Comparison of ENCODE assay signal across 17 mouse cellular contexts in genomic region chr15:101160128-101160527, GRCm38 (mm10). TPM values are rescaled to one million over a fixed set of nuclear protein-coding genes. Genes with fewer than 3 reads are reported as not detected.
DNase-seq lines count a peak whose midpoint lies in the region; ATAC-seq and TF ChIP-seq lines count a peak whose summit lies in the region.
"Had no signal": no experiment of that assay in that cellular context is flagged by ENCODE, and none has a peak within 500 bp of the region (broad histone marks: within the 10 kb centered on the region; RNA-seq: fewer than 3 reads in every experiment).

No protein-coding gene starts in this region.

- TF ChIP-seq CTCF in layer of hippocampus, adult 2 months (conservative IDR thresholded peaks at IDR 0.05) = no peak

- WGBS in forebrain, embryonic 15.5 days = 26% methylated on average over 1 of the region's 1 CpGs
- WGBS in liver, embryonic 12.5 days (ENCODE audit: insufficient replicate concordance) = 5% methylated on average over 1 of the region's 1 CpGs
- WGBS in neural tube, embryonic 15.5 days = 11% methylated on average over 1 of the region's 1 CpGs
- 5% methylated on average over 1 of the region's 1 CpGs for WGBS in heart, embryonic 11.5 days (ENCODE audit: insufficient replicate concordance)

- peak overlapping the region; percentile 87; the same call in 1 of the 2 replicates for H3K27ac ChIP-seq in layer of hippocampus, adult 2 months
- peak overlapping the region; percentile 82 for H3K27ac ChIP-seq in forebrain, embryonic 15.5 days (replicated peaks)
- no peak overlapping the region; the same call in 1 of the 2 replicates for H3K27ac ChIP-seq in liver, embryonic 12.5 days
- H3K27ac ChIP-seq in neural tube, embryonic 15.5 days (replicated peaks) = peak overlapping the region; percentile 29; the same call in 1 of the 2 replicates
- no peak overlapping the region for H3K27ac ChIP-seq in heart, embryonic 11.5 days (ENCODE audit: low read depth, low read length)

- no peaks in the 10 kb centered on the region for H3K9me3 ChIP-seq in forebrain, embryonic 15.5 days
- H3K9me3 ChIP-seq in liver, embryonic 12.5 days (replicated peaks) = no peaks in the 10 kb centered on the region; the same call in 1 of the 2 replicates
- H3K9me3 ChIP-seq in neural tube, embryonic 15.5 days (replicated peaks) = no peaks in the 10 kb centered on the region
- no peaks in the 10 kb centered on the region; the same call in 1 of the 2 replicates for H3K9me3 ChIP-seq in heart, embryonic 11.5 days (replicated peaks; ENCODE audit: control insufficient read depth, low read length)

- no peak overlapping the region for H3K4me3 ChIP-seq in layer of hippocampus, adult 2 months
- H3K4me3 ChIP-seq in forebrain, embryonic 15.5 days = no peak overlapping the region
- H3K4me3 ChIP-seq in liver, embryonic 12.5 days = no peak overlapping the region
- no peak overlapping the region for H3K4me3 ChIP-seq in neural tube, embryonic 15.5 days (replicated peaks)
- no peak overlapping the region for H3K4me3 ChIP-seq in heart, embryonic 11.5 days (ENCODE audit: low read depth, low read length)

- H3K4me1 ChIP-seq in forebrain, embryonic 15.5 days = peaks cover 50% of the 10 kb centered on the region
- H3K4me1 ChIP-seq in liver, embryonic 12.5 days = peaks cover 22% of the 10 kb centered on the region
- peaks cover 31% of the 10 kb centered on the region for H3K4me1 ChIP-seq in neural tube, embryonic 15.5 days
- peaks cover 8% of the 10 kb centered on the region for H3K4me1 ChIP-seq in heart, embryonic 11.5 days (ENCODE audit: control insufficient read depth, insufficient read depth, low read length)

- H3K9ac ChIP-seq in forebrain, embryonic 15.5 days (replicated peaks) = no peak overlapping the region
- no peak overlapping the region for H3K9ac ChIP-seq in liver, embryonic 12.5 days
- no peak overlapping the region for H3K9ac ChIP-seq in neural tube, embryonic 15.5 days (replicated peaks)
- no peak overlapping the region for H3K9ac ChIP-seq in heart, embryonic 11.5 days (ENCODE audit: low read depth, low read length)

- no peaks in the 10 kb centered on the region for H3K27me3 ChIP-seq in forebrain, embryonic 15.5 days
- peaks cover 4% of the 10 kb centered on the region; the same call in 1 of the 2 replicates for H3K27me3 ChIP-seq in liver, embryonic 12.5 days (replicated peaks)
- no peaks in the 10 kb centered on the region for H3K27me3 ChIP-seq in neural tube, embryonic 15.5 days (replicated peaks)
- peaks cover 5% of the 10 kb centered on the region; the same call in 1 of the 2 replicates for H3K27me3 ChIP-seq in heart, embryonic 11.5 days (ENCODE audit: control insufficient read depth, insufficient read depth, low read length)

- peak overlapping the region; percentile 1; the same call in 1 of the 2 replicates for H3K4me2 ChIP-seq in forebrain, embryonic 15.5 days (replicated peaks)
- H3K4me2 ChIP-seq in liver, embryonic 12.5 days = peak overlapping the region; percentile 5; the same call in 1 of the 2 replicates
- peak overlapping the region; percentile 7; the same call in 1 of the 2 replicates for H3K4me2 ChIP-seq in neural tube, embryonic 15.5 days
- no peak overlapping the region for H3K4me2 ChIP-seq in heart, embryonic 11.5 days

- H3K36me3 ChIP-seq in forebrain, embryonic 15.5 days = no peaks in the 10 kb centered on the region
- H3K36me3 ChIP-seq in liver, embryonic 12.5 days = no peaks in the 10 kb centered on the region
- H3K36me3 ChIP-seq in neural tube, embryonic 15.5 days = no peaks in the 10 kb centered on the region
- H3K36me3 ChIP-seq in heart, embryonic 11.5 days (ENCODE audit: control insufficient read depth, insufficient read depth, low read length) = no peaks in the 10 kb centered on the region

- no peak for DNase-seq in layer of hippocampus, adult 2 months (ENCODE audit: low spot score in 2 of 2)
- DNase-seq in layer of hippocampus, postnatal 36 days = no peak
- DNase-seq in heart, adult 18-20 months = no peak
- DNase-seq in adrenal gland, postnatal 36 days = no peak
- DNase-seq: cerebellum, adult 9-10 months; heart, postnatal 10 days; lung, adult 18-20 months; thymus, adult 2 months had no signal

- ATAC-seq in forebrain, embryonic 15.5 days (replicated peaks) = no peak
- ATAC-seq in liver, embryonic 12.5 days = no peak
- ATAC-seq in neural tube, embryonic 15.5 days (ENCODE audit: low FRiP score) = 0 out of 2 replicates have a peak, but pooled peaks have one; percentile 8
- no peak for ATAC-seq in heart, embryonic 11.5 days (replicated peaks; ENCODE audit: insufficient number of reproducible peaks, low FRiP score, low TSS enrichment)
- ATAC-seq: intestine, postnatal 0 days had no signal

RNA-seq across cellular contexts. Expression of gene Acvr1b, which starts 13.7 kb away (rescaled TPM):
- 10 to 100 TPM; 85.1 to 87.8 TPM for total RNA-seq in layer of hippocampus, adult 2 months (2021)
- total RNA-seq in layer of hippocampus, postnatal 36 days (2021) = 10 to 100 TPM; 85.2 to 88.5 TPM
- 22.6 and 22.8 TPM in 2 replicates for polyA plus RNA-seq in forebrain, embryonic 15.5 days (2015; fragmentation: Nextera tagmentation; extraction: Ambion mirVana)
- polyA plus RNA-seq in liver, embryonic 12.5 days (2016; fragmentation: Nextera tagmentation; extraction: Ambion mirVana) = 1.9 and 2.2 TPM in 2 replicates
- polyA plus RNA-seq in neural tube, embryonic 15.5 days (2015; fragmentation: Nextera tagmentation; extraction: Ambion mirVana) = 19.3 and 23.1 TPM in 2 replicates
- 8.0 and 8.9 TPM in 2 replicates for polyA plus RNA-seq in heart, embryonic 11.5 days (2014; fragmentation: Nextera tagmentation; extraction: Ambion mirVana)
- total RNA-seq in heart, adult 18-20 months (2021) = 10 to 100 TPM in 1 of 2 experiments, 1 to 10 TPM in 1; 9.8 to 10.3 TPM
- 1 to 10 TPM; 8.5 to 9.3 TPM for total RNA-seq in adrenal gland, postnatal 36 days (2021)

RNA-seq across cellular contexts. Expression of gene Acvrl1, which starts 31.8 kb away (rescaled TPM):
- total RNA-seq in layer of hippocampus, adult 2 months (2021) = 10 to 100 TPM; 11.2 to 11.4 TPM
- total RNA-seq in layer of hippocampus, postnatal 36 days (2021) = 1 to 10 TPM; 7.5 to 8.9 TPM
- polyA plus RNA-seq in forebrain, embryonic 15.5 days (2015; fragmentation: Nextera tagmentation; extraction: Ambion mirVana) = 6.5 and 6.7 TPM in 2 replicates
- polyA plus RNA-seq in liver, embryonic 12.5 days (2016; fragmentation: Nextera tagmentation; extraction: Ambion mirVana) = 1.8 TPM in 2 replicates
- polyA plus RNA-seq in neural tube, embryonic 15.5 days (2015; fragmentation: Nextera tagmentation; extraction: Ambion mirVana) = 9.5 and 12.6 TPM in 2 replicates
- 1.5 and 2.0 TPM in 2 replicates for polyA plus RNA-seq in heart, embryonic 11.5 days (2014; fragmentation: Nextera tagmentation; extraction: Ambion mirVana)
- total RNA-seq in heart, adult 18-20 months (2021) = 10 to 100 TPM; 26.5 to 27.9 TPM
- 10 to 100 TPM; 13.4 to 17.5 TPM for total RNA-seq in adrenal gland, postnatal 36 days (2021)

RNA-seq across cellular contexts. Expression of gene Ankrd33, which starts 44.6 kb away (rescaled TPM):
- not detected for total RNA-seq in layer of hippocampus, adult 2 months (2021)
- not detected for total RNA-seq in layer of hippocampus, postnatal 36 days (2021)
- polyA plus RNA-seq in forebrain, embryonic 15.5 days (2015; fragmentation: Nextera tagmentation; extraction: Ambion mirVana) = not detected in 2 replicates
- not detected in 2 replicates for polyA plus RNA-seq in liver, embryonic 12.5 days (2016; fragmentation: Nextera tagmentation; extraction: Ambion mirVana)
- not detected in 2 replicates for polyA plus RNA-seq in neural tube, embryonic 15.5 days (2015; fragmentation: Nextera tagmentation; extraction: Ambion mirVana)
- not detected in 2 replicates for polyA plus RNA-seq in heart, embryonic 11.5 days (2014; fragmentation: Nextera tagmentation; extraction: Ambion mirVana)
- total RNA-seq in heart, adult 18-20 months (2021) = not detected
- under 1 TPM; 0.56 to 0.99 TPM for total RNA-seq in adrenal gland, postnatal 36 days (2021)
- total RNA-seq: heart, postnatal 10 days had no signal
- polyA plus RNA-seq: embryonic facial prominence, embryonic 14.5 days; gonadal fat pad, adult 2 months; intestine, postnatal 0 days; large intestine, adult 2 months; neural tube, embryonic 11.5 days; thymus, adult 2 months had no signal

Comparison
In these comparisons a context has a peak if more than half of its experiments do, and no peak if none do; other contexts are left out.
1. H3K27ac ChIP-seq: peak in layer of hippocampus, adult 2 months (single experiment), forebrain, embryonic 15.5 days (single experiment) and neural tube, embryonic 15.5 days (single experiment); none in liver, embryonic 12.5 days (single experiment) and heart, embryonic 11.5 days (single experiment).
2. RNA of gene Acvr1b, which starts 13.7 kb away (total RNA-seq): 85.2 to 88.5 TPM in layer of hippocampus, postnatal 36 days and 85.1 to 87.8 TPM in layer of hippocampus, adult 2 months; 9.8 to 10.3 TPM in heart, adult 18-20 months and 8.5 to 9.3 TPM in adrenal gland, postnatal 36 days; every median in the first group is over 4 times any median in the second.